Mouse (Mus musculus) liver, embryonic 14.5 days (tissue): Measurements from ENCODE around the gene Vamp2. TPM values are rescaled to one million over a fixed set of nuclear protein-coding genes. Genes with fewer than 3 reads are reported as not detected.
A peak's percentile ranks its signal among the peaks of the same experiment; 100 is the strongest.

Experiments used
- ATAC-seq: fragments of 200-750 bp; cut with Nextera tagmentation; 2 replicates; pipeline ENCODE4 v1.8.0; 2017; ENCODE audit warnings: moderate number of reproducible peaks, mild to moderate bottlenecking, moderate library complexity; ENCODE audit not compliant: insufficient read depth
- DNase-seq, 3 experiments: peaks; one replicate each; pipeline ENCODE4 v3.0.0-alpha.2; 2012 to 2013; ENCODE audit warnings: low read depth in 3 of 3, low spot score in 3 of 3
- H3K27ac ChIP-seq: fragments of 300-500 bp; sonication (generic); 2 replicates; pipeline ENCODE4 v1.5.1; 2014; ENCODE audit warnings: moderate library complexity, mild to moderate bottlenecking, control low read depth, inconsistent platforms
- H3K27me3 ChIP-seq: fragments of 300-500 bp; sonication (generic); 2 replicates; pipeline ENCODE4 v1.6.1; 2014; ENCODE audit warnings: mild to moderate bottlenecking, low read length, moderate library complexity; ENCODE audit not compliant: control insufficient read depth, insufficient read depth
- H3K36me3 ChIP-seq: fragments of 300-500 bp; sonication (generic); replicated peaks from 2 replicates; pipeline ENCODE4 v1.6.1; 2014; ENCODE audit warnings: low read depth; ENCODE audit not compliant: control insufficient read depth, insufficient read depth
- H3K4me1 ChIP-seq, 2 experiments: fragments of 200-500 bp in 1 of 2; fragments of 300-500 bp in 1 of 2; sonication (generic) in 1 of 2; replicated peaks; 2 replicates each; pipeline ENCODE4 v1.6.1; 2012 to 2014; ENCODE audit warnings: antibody characterized with exemption in 1 of 2, inconsistent platforms in 1 of 2, low read length in 1 of 2; ENCODE audit not compliant: control insufficient read depth in 2 of 2, insufficient read depth in 2 of 2
- H3K4me2 ChIP-seq: fragments of 300-500 bp; sonication (generic); 2 replicates; pipeline ENCODE4 v1.6.1; 2014; ENCODE audit warnings: low read depth, mild to moderate bottlenecking, control low read depth, moderate library complexity
- H3K4me3 ChIP-seq, 2 experiments: fragments of 200-500 bp in 1 of 2; fragments of 300-500 bp in 1 of 2; sonication (generic) in 1 of 2; 2 replicates each; pipeline ENCODE4 v1.5.1; 2012 to 2014; ENCODE audit warnings: low read depth in 2 of 2, low read length in 2 of 2, mild to moderate bottlenecking in 2 of 2, control low read depth in 1 of 2, inconsistent platforms in 1 of 2, moderate library complexity in 1 of 2; ENCODE audit not compliant: insufficient read depth in 1 of 2
- H3K9ac ChIP-seq: fragments of 300-500 bp; sonication (generic); replicated peaks from 2 replicates; pipeline ENCODE4 v1.6.1; 2014; ENCODE audit warnings: mild to moderate bottlenecking, control low read depth, moderate library complexity
- H3K9me3 ChIP-seq: fragments of 300-500 bp; sonication (generic); 2 replicates; pipeline ENCODE4 v1.6.1; 2016; ENCODE audit warnings: low read length, mixed read lengths; ENCODE audit not compliant: control insufficient read depth
- CTCF ChIP-seq: IDR thresholded peaks from 2 replicates; pipeline ENCODE4 v1.5.1; 2016; ENCODE audit warnings: antibody characterized with exemption, low read depth, control low read depth
- EP300 ChIP-seq: IDR thresholded peaks from 2 replicates; pipeline ENCODE4 v1.6.1; 2016; ENCODE audit warnings: antibody characterized with exemption, low read depth
- WGBS: fragments of 180-500 bp; shearing (Covaris S2); extraction: QIAGEN DNeasy Blood & Tissue Kit; methylation state at CpG from one replicate; pipeline ENCODE4 v1.1.7; 2014; ENCODE audit not compliant: insufficient replicate concordance; 5-methylcytosine and 5-hydroxymethylcytosine counted together
- polyA plus RNA-seq, 2 experiments: library from polyadenylated mRNA; depleted of rRNA in 1 of 2; stranded (reverse) in 1 of 2; unstranded in 1 of 2; fragments of >200 nt; fragmentation: Nextera tagmentation in 1 of 2; extraction: Ambion mirVana in 1 of 2; gene quantifications; 2 replicates each; pipeline versions ENCODE4 v1.2.1 to v1.2.3; 2012 to 2014

Gene Vamp2
- polyA plus RNA-seq, 2 experiments: 11.4 to 23.1 TPM

GRCm38 (mm10) chr11:69121741-69122335 lies 33.5 kb downstream of the Vamp2 start:
- Histone ChIP-seq H3K27me3 (peaks cover 38% of the 10 kb centered on the region), H3K4me1 (peaks cover 12 to 28% of the 10 kb centered on the region in 2 experiments), H3K9ac (peak overlapping the region; percentile 53), H3K36me3 (no peaks in the 10 kb centered on the region), H3K9me3 (no peaks in the 10 kb centered on the region), H3K4me3 (peak overlapping the region; percentile 75 to 77), H3K4me2 (peak overlapping the region; percentile 96), H3K27ac (no peak overlapping the region)
- TF ChIP-seq CTCF: no peak
- TF ChIP-seq EP300: no peak
- under 1% methylated on average over 28 of the region's 32 CpGs for WGBS
- ATAC-seq: no peak
- no peak for DNase-seq

- Histone ChIP-seq H3K9me3 (no peaks in the 10 kb centered on the region), H3K4me1 (peaks cover 12 to 23% of the 10 kb centered on the region in 2 experiments), H3K4me3 (peak within 1 kb of the TSS; percentile 75 to 77), H3K4me2 (peak within 1 kb of the TSS; percentile 96), H3K9ac (peak within 1 kb of the TSS; percentile 53), H3K27ac (no peak within 1 kb of the TSS), H3K27me3 (peaks cover 38% of the 10 kb centered on the region), H3K36me3 (no peaks in the 10 kb centered on the region)
- no peak for TF ChIP-seq EP300
- peak; percentile 66 for TF ChIP-seq CTCF
- DNase-seq: peak in 1 of 3 experiments; percentile 61
- peak; percentile 10 for ATAC-seq
- under 1% methylated on average over 65 of the region's 66 CpGs for WGBS
These were observed 34.2 kb downstream of the Vamp2 start, which contains the start of gene 9130213A22Rik for GRCm38 (mm10) chr11:69122336-69122951. 9130213A22Rik (minus strand) TSS chr11:69122589.

DNA sequence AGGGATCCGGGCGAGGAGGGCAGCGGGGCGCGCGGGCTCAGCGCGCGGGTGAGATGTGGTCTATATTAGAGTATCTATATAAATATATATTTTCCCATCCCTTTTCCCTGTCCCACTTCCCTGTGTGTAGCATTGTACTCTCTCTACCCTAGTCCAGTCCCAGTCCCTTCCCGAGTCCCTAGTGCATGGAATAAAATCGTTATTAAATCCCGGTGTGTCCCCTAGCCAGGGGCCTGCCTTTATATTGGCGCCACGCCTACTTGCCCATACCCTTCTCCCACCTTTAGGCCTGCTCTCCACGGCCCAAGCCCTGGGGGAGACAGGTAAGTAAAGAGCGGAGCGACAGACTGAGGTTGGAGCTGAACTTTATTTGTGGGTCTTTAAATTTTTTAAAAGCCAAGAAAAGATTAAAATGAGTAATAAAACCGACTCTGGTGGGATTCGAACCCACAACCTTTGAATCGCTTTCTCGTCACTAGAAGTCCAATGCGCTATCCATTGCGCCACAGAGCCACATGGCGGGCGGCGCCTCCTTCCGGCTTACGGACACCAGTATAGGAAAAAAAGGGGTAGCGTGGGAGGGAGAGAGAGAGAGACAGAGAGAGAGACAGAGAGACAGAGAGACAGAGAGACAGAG lies 34.9 kb downstream of the Vamp2 start:
- Histone ChIP-seq H3K9ac (peak overlapping the region; percentile 53), H3K4me2 (peak overlapping the region; percentile 96), H3K27ac (no peak overlapping the region), H3K27me3 (peaks cover 38% of the 10 kb centered on the region), H3K4me3 (peak overlapping the region; percentile 75 to 77), H3K4me1 (peaks cover 12 to 20% of the 10 kb centered on the region in 2 experiments), H3K36me3 (no peaks in the 10 kb centered on the region), H3K9me3 (no peaks in the 10 kb centered on the region)
- DNase-seq (peak; percentile 75 to 84 (median 80)), ATAC-seq (peak; percentile 27)
- TF ChIP-seq EP300: 0 out of 2 replicates have a peak, but pooled peaks have one; percentile 15
- TF ChIP-seq CTCF: peak; percentile 51
- under 1% methylated on average over 29 of the region's 29 CpGs for WGBS

- peaks cover 11 to 19% of the 10 kb centered on the region in 2 experiments for H3K4me1 ChIP-seq
These were observed 35.6 kb downstream of the Vamp2 start for GRCm38 (mm10) chr11:69123693-69124497.

More at GRCm38 (mm10) chr11:69123693-69124497, 35.6 kb downstream of the Vamp2 start:
- Histone ChIP-seq H3K4me2 (peak overlapping the region; percentile 96), H3K9ac (peak overlapping the region; percentile 71), H3K27ac (peak overlapping the region; percentile 63), H3K4me3 (peak overlapping the region; percentile 75 to 77), H3K36me3 (no peaks in the 10 kb centered on the region), H3K9me3 (no peaks in the 10 kb centered on the region), H3K27me3 (peaks cover 38% of the 10 kb centered on the region)
- under 1% methylated on average over 31 of the region's 31 CpGs for WGBS
- ATAC-seq: peak; percentile 76
- TF ChIP-seq EP300 (no peak), CTCF (no peak; the same call in 1 of the 2 replicates)
- DNase-seq: peak; percentile 76 to 83 (median 81)
